Mouse (Mus musculus) gastrocnemius, postnatal 4 days (tissue): ENCODE measurements around the gene Timp2. TPM values are rescaled to one million over a fixed set of nuclear protein-coding genes. Genes with fewer than 3 reads are reported as not detected.
"Not testable (repeated sequence)": the region's sequence is repeated elsewhere in the genome, so short reads cannot be mapped to it uniquely, and the experiment has no call there.

Experiments used
- DNase-seq, 2 experiments: peaks; one replicate each; pipeline ENCODE4 v3.0.0; 2021 to 2022; ENCODE audit warnings: low spot score in 2 of 2, mixed read lengths in 2 of 2
- total RNA-seq, 2 experiments: library from RNA; stranded (reverse); gene quantifications; 2 replicates each; pipeline ENCODE4 v1.2.3; 2021

Timp2 gene
- total RNA-seq, 2 experiments from 2014 or later: 211 to 244 TPM

DNA sequence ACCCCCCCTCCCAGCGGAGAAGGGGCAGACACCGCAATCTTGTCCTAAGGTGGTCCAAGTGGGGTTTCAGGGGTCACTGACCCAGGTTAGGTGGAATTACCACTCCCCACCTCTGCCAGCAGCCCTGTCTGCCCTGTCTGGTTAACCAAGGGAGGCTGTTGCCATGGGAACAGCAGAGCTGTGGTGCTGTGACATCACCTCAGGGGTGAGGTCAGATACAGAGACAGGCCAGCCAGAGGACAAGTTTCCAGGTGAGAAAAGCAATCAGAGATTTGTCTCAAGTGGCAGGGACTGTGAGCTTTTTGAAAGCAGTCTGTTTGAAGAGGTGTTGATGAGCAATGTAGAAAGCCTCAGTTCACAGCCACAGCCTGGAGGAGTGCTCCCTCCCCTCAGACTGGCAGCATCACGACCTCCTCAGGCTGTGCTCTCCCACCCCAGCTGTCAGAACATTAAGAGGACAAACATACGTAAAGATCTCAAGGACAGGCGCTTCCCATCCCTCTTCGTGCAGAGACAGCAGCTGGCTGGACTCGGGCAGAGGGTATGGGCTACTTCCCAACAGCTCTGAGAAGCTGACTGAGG lies 13.0 kb downstream of the Timp2 start, which contains the start of gene Cep295nl:
Gene Cep295nl, minus strand, starts transcription at position 101 of the 582 bp plus-strand sequence.
- DNase-seq: no peak

DNA sequence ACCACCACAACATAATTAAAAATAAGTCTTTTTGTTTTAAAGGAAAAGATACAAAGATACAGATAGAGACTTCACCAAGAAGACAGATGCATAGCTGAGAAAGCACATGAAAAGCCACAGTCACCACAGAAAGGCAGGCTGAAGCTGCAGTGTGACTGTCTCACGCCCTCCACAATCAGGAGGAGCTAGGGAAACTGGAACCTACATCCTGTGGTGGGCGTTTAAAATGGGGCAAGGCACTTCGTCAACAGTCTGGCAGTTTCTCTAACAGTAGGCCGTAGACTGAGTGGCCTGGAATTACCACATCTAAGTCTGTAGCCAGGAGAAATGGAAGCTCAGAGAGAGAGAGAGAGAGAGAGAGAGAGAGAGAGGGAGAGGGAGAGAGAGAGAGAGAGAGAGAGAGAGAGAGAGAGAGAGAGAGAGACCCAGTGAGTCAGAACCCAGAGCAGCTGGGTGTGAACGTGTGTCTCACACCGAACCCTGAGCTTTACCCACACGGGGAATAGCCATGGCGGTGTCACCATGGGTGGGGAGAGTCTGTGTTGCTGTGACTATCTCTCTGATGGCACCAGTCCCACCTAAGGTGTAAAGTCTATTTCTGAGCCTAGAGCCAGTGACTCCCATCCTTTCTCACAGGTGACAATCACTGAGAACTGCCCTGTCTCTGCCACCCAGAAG lies 17.9 kb downstream of the Timp2 start:
- DNase-seq: no peak

DNA sequence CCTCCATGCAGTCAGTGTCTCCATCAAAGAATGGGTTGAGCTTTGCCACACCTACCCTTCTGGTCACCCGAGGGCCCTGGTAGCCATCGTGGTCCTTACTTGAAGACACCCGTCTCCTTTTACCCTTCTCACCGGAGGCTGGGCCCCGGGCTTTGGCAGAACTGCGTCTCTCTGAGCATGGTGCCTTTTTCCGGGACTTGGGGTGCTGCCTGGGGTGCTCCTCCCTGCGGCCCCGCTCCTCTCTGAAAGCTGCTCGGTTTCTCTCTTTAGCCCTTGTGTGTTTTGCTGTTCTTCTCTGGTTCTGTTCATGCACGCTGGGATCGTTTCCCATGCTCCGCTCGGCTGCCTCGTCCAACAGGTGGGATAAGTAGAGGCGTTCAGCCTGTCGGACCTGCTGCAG lies 22.1 kb downstream of the Timp2 start:
- DNase-seq: no peak

DNA sequence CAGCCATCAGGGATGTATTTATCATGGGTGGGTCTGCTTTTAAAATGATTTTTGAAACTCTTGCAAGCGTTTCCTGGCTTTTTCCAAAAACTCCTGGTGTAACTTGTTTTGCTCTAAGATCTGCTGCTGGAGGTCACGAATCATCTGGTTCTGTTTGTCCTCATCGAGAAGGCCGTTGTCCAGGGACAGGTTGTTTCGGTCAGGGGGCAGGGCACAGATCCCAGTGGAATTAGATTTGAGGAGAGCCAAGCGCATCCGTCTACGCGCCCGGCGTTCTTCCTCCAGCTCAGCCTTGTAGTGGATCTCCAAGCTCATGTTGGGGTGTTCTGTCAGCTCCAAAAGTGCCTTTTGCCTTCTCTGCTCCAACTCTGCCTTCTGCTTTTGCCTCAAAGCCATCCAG lies 23.2 kb downstream of the Timp2 start:
- DNase-seq: no peak

DNA sequence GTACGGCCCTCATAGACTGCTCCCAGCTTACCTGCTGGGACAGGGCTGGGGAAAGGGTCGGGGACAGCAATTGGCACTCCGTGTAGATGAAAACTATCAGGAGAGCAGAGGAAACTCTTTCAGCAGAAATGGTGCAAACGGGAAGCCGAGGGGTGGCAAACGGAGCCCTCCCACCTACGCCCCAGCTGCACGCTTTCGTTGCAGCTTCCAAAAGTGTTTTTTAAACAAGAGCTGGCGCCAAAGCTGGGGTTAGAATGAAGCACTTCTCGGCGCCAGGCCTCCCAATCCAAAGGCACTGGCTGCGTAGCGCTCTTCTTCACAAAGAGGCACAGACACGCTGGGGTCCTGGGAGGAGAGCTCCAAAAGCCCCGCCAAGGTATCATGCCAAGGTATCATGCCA lies 24.8 kb downstream of the Timp2 start:
- DNase-seq: no peak

DNA sequence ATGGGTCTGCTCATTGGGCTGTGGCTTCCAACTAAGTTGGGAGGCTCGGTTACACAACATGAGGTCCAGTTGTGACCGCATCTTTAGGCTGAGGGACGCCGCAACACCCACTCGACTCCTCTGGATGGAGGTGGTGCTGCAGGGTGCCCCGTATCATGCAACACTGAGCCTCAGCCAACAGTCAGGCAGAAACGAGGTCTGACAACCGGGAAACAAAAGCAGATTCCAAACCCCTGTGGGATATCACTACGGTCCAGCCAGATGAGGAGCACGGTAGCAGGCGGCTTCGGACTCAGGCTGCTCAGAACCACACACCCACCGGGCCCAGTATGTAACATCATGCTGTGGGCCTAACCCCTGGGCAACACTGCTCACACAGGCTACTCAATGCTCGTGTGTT lies 25.2 kb downstream of the Timp2 start:
- no peak for DNase-seq

DNA sequence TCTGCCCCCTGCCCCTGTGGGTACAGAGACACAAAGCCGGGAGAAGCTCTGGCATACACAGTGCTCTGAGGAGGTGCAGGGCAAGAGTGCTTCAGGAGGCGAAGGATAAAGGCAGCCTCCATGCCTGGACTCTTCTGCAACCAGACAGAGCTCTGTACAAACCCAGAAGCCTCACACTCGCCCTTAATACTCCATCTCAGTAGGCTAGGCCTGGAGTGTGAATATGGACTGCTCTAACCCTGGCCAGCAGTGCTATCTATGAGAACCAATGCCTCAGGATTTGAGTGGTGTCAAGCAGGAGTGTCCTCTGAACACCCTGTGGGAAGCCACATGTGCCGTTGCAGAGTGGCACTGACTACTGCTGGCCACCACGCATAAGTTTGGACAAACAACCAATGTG lies 26.6 kb downstream of the Timp2 start:
- no peak for DNase-seq

DNA sequence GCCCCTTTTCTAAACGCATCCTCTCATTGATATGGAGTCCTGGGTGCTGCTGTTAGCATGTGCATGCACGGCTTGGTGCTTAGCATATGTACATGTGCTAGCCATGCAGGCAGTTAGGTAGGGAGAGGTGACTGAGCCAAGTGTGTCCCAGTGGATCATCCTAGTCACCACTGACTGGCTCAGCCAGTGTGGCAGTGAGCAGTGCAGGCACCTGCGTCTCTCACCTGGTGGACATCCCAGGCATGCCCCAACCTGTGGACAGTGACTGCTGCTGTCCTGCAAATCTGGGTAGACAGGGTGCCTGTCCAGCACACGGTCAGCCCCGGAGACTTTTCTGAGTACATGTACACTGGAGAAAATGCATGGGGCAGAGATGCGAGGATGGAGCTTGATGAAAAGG lies 27.0 kb downstream of the Timp2 start:
- DNase-seq: no peak

DNA sequence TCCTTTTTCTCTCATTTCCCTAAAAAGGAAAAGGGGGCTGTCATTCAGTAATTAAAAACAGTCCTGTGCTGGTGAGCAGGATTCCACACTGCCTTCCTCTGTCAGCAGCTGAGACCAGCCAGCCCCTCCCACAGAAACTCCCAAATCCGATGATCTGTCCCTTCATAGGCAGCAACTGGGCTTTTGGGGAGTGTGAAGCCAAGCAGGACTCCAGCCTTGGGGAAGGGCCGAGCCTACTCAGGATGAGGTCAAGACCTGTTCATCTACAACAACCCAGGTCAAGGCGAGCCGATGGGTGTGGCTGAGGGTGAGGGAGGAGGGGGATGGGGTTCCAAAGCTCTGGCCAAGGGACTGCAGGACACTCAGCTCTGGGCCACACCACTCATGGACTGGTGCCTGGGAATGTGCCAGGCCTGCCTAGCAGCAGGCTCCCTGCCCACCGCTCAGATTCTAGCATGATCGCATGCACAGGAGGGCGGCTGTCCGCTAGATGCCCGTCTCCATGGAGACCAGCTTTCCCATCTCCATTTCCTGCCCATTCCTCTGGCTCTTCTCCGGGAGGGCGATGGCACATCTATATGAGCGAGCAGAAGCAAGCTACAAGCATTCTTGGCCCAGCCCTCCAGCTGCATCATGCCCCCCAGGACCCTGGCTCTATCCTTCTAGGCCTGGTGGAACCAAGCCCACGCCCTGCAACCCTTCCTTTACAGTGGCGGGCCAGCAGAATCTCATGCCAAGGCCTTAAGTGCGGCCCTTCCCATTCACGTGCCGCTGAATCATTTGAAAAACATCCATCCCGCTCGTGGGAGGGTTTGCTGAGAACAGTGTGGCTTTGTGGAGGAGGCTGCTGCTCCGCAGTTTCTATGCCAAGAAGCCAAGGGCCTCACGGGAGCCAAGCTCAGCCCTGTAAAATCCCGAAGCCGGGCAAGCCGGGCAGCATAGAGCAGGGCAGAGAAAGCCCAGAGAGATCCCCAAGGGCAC lies 28.3 kb downstream of the Timp2 start:
- DNase-seq: peak; percentile 41 to 79

DNA sequence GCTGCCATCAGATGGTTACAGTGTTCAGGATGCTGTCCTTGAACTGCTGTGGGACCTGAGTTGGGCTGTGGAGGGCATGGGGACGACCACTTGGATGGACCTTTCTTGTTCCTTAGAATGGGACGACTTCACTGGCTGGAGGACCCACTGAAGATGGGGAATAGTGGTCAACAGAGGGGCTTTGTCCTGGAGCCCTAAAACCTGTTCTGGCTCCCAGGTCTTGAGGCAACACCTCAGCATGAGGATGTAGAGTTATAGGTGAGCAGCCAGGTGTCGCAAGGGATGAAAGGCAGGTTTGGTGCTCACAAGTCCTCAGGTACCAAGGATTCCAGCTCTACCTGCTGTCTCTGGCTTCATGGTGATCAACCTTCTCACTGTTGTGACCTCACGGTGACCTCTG lies 29.0 kb downstream of the Timp2 start:
- no peak for DNase-seq

DNA sequence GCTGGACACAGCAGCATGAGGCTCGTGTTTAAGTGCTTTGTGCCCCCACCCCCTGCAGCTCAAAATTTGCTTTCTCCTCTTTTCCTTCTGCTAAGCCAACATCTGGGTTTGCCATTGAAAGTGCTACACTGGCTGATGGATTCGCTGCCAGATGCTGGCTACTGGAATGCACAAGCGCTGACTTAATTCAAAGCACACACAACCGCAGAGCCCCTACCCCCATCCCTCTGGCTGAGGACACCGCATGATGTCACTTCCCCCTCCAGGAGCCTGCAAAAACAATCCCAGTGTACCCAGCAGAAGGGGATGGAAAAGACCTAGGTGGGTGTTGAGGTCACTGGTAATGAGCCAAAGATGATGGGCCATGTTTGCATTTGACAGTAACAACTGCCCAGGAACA lies 31.0 kb downstream of the Timp2 start:
- DNase-seq: peak; percentile 44 to 48

DNA sequence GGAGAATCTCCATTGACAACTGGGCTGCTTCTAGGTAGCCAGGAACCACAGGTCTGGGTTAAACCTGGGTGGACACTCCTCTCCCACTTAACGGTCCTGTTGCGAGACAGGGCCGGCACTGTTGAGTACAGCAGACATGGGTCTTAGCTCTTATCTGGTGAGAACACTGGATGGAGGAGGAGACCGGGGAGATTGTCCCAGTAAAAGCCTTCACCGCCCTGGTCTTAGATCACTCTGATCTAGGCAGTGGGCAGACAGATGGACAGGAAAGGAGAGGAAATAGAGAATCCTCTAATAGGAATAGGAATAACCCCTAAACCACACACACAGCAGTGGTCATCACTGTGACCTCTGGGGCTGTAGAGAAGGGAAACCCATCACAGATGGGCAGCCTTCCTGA lies 31.6 kb downstream of the Timp2 start:
- DNase-seq: no peak

DNA sequence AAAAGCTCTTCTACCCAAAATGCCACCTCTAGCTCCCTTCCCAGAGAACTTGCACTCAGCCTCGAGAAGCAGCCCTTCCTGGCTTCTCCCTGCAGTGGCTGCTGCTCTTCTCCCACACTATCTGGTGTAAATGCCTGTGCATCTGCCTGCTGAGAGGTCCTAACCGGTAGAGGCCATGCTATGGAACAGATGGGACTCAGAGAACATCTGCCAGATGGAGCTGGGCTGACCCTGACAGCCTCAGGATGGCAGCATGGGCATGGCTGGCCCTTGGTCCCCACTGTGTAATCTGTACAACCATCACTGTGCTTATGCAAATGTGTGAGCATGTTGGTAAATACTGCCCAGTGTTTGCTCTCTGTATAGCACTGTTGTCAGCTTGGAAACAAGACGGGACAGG lies 32.9 kb downstream of the Timp2 start:
- no peak for DNase-seq

DNA sequence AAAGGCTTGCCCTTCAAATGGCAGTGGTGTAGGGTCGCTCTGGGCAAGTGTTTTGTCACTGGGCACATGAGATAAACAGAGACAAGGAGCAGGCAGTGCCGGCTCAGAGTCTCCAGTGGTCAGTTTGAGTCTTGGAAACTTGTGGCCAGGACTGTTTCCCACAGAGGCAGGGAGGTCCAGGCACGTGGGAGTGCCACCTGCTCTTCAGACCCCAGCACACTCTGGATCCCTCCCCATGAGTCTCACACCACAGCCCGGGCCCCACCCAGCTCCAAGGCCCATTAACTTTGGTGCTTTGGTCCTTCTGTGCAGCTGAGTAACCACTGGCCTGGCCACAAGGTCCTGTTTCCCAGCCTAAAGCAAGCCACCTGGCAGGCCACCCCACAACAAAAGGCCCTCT lies 33.6 kb downstream of the Timp2 start:
- peak in 1 of 2 experiments; percentile 7 for DNase-seq

DNA sequence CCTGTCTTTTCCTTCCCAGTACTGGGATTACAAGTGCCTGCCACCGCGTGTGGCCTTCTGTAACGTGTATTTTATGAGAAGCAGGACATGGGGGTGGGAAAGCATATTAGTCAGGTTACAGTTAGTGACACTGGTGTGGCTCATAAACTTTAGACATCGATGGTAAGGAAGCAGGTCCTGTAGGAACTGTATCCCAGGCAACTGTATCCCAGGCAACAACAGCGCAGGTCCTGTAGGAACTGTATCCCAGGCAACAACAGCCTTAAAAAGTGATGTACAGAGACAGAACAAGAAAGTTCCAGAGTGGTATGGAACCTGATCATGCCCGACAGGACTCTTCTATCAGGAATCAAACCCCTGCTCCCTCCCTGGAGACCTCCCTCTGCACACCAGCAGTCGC lies 34.0 kb downstream of the Timp2 start:
- no peak for DNase-seq

DNA sequence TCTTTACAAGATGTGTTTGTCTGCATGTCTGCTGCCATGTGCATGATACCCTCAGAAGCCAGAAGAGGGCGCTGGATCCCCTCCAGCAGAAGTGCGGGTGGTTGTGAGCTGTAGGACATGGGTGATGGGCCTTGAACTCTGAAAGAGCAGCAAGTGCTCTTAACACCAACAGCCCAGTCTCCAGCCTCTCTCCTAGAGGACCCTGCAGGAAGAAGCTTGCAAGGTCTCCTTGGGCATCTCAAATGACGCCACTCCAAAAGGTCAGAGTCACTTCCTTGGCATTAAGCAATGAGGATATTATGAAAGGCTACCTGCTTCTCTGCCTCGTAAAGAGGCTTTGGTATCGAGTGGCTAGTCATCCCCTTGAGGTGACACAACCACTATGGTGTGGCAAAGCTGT lies 36.9 kb downstream of the Timp2 start:
- DNase-seq: peak in 1 of 2 experiments; percentile 59

DNA sequence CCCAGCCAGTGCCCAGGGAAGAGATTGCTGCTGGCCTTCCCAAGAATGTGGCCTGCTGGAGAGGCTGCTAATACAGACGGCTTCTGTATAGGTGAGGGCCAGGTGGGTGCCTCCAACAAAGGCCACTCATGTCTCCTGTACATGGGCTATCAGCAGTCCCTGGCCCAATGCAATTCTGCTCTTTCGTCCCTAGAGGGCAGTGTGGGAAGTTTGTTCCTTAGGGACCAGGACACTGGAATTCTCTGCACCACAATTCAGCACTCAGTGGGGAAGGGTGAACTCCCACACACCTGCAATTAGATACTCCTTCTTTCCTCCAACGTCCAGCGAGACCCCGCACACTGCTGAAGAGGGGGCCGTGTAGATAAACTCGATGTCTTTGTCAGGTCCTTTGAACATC lies 38.4 kb downstream of the Timp2 start:
- no peak for DNase-seq

DNA sequence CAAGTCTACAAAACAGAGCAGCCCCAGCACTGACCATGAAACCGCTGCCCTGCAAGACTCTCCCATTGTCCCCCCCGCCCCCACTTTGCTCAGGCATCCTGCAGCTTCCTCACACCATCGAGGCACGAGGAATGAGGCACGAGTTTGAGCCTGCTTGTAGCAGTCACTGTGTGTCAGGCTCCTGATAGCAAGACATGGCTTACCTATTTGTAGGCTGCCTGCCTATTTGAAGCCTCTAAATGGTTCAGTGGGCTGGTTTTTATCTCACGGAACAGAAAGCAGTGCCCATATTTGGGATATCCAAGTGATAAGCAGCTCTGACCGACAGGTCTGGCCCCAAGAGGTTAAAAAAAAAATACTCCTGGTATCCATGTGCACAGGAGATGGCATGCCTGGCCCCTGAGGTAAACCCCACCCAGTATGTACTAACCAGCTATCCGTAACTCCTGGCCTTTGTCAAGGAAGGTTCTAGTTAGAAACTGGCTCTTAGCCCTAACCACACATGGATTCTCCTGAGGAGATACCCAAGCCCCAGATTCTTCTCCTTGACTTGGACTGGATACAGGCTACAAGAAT lies 39.2 kb downstream of the Timp2 start:
- no peak for DNase-seq

DNA sequence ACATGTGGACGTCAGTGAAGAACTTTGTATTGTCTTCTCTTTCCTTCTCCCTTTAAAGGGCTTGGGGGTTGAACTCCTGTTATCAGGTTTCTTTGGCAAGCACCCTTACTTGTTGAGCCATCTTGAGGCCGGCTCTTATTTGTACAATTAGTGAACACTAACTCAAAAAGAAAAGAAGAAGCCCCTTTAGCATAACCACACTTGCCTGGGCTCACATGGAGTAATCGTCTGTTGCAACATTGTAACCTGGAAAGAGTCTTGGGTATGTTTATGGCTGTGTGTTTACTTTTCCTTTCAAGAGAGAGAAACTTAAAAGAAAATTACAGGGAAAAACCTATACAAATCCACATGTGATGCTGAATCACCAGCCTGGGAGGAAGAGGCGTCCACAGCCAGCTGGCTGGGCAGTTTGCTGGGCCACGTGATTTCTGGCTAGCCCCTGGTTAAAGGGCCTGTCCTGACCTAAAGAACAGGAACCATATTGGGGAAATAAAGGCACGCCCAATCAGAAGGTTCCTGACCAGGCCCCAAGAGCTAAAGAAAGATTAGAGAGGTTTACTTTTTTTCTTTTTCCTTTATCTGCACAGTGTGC lies 43.3 kb downstream of the Timp2 start:
- DNase-seq: no peak

DNA sequence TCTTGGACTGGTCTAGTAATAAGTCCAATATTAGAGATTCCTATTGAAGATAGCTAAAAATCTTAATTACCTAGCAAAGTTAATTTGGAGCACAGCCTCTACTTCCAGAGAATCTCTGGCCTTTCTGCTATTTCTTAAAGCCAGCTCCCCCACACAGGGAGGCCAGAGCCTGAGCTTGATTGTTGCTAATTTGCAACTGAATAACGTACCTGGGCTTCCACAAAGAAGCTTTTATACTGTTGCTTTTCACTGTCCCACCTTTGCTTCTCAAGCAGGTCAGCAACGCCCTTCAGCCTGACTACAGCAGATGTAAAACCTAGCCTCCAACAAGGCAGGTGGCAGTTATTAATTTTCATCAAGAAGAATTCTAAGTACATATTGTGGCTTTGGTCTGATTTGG lies 47.6 kb downstream of the Timp2 start:
- DNase-seq: not testable (repeated sequence)

DNA sequence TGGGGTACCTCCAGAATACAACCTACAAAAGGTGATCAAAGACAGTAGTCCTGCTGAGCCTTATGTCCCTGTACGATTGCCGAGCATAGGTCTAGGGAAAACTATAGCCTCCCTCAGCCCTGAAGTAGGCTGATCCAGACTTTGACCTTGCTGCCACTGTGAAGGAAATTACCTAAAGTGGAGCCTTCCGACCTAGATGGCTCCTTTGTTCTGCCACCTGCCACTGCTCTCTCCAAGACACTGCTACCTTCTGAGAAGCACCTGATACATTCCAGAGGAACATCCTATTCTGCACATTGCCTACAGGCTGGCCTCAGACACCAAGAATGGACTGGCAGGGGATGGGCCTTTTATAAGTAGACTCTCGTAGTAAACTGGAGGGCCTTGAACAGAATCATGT lies 51.6 kb downstream of the Timp2 start:
- DNase-seq: not testable (repeated sequence)
